Mouse (Mus musculus) urinary bladder, adult 2 months (tissue): Measurements from ENCODE around the gene F11. TPM values are rescaled to one million over a fixed set of nuclear protein-coding genes. Genes with fewer than 3 reads are reported as not detected.

ENCODE experiments used
- DNase-seq: peaks from one replicate; pipeline ENCODE4 v3.0.0; 2022; ENCODE audit warnings: low spot score
- polyA plus RNA-seq: library from polyadenylated mRNA; depleted of rRNA; stranded (reverse); fragments of >200 nt; gene quantifications from 2 replicates; pipeline ENCODE4 v1.2.3, GENCODE M21; 2012; rRNA removed

F11 gene
- polyA plus RNA-seq: not detected in 2 replicates

DNA sequence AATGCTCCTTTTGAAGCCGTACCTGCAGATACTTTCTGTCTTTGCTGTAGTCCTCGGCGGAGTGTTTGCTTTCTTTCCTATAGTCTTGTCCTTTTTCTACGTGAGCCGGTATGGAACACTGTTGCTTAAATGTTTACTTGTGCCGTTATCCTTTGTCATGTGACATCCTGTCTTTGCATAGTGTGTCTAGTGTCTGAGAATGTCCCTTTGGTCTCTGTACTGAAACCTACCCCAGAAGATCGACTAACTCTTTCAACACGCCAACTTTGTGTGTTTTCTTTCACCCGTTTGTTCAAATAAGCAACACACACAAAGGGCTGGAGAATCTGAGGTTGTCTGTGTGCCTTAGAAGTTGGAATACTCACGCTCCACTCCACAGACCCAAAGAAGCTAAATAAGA lies at the start of gene F11:
Gene F11 (minus strand): TSS at position 112 of the 400 bp plus-strand sequence.
- no peak for DNase-seq

DNA sequence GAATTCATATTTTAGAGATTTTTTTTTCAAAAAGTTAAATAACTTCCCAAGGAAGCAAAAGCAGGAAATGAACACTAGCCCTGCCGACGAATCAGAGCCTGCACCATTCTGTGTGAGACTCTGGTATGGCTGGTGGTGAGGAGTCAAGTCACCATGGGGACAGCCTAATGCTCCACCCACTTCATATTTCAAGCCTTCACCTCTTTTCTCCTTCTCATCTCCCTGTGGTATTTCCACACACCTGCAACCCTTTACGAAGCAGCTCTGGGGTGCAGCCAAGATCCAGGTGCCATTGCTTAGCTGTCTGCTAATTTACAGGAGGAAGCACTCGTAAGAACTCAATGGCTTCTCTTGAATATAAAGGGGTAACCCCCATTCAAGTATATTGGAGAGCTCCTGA lies 49.1 kb upstream of the F11 start:
- no peak for DNase-seq

DNA sequence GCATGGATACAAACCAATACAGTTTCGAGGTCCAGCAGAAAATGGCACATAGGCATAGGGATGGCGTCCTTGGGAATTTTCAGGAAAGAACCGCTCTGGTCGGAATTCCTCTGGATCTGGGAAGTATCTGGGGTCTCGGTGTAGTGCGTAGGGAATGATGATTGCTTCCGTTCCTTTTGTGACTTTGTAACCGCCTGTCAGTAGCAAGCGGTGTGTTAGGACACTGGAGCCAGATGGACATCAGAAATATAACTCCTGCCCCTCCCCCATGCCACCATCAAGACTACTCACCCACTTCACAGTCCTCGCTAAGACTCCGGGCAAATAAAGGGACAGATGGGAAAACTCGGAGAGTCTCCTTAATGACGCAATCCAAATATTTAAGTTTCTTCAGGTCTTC lies 46.5 kb upstream of the F11 start, which contains the start of gene Gm45753:
Gene Gm45753 (minus strand): TSS at position 101 of the 400 bp plus-strand sequence.
- no peak for DNase-seq

DNA sequence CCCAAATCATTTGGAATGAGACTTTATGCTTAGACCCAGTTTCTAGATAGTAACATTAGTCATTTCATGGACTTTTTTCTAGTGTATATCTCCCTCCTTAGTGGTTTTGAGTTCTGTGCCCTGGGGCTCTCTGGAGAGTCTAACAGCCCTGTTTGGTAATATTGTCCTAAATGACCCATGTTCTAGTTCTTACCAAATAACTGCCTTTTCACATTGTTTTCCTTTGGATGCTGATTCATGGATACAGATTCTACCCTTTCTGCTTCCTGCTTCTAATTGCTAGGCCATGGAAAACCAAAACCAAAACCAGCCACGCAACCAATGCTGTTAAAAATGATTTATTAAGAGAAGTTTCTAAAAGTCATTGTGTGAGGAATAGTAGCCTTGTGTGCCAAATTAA lies 43.6 kb upstream of the F11 start:
- DNase-seq: no peak

DNA sequence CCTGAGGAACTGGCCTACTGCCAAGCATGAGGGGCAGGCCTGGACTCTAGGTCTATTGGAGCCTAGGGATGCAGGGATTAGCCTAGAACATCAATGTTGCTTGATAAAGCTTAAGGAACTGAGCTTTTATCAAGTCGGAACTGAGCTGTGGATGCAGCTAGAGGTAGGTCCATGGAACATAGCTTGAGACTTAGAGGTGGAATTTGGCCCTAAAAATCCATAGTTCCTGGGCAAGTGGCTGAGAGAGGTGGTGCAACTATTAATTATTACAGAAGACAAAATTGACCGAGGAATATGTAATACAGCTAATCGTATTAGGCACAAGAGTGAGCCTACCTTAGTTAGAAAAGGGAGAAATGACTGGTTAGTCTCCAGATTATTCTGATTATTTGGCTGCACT lies 42.5 kb upstream of the F11 start:
- no peak for DNase-seq

DNA sequence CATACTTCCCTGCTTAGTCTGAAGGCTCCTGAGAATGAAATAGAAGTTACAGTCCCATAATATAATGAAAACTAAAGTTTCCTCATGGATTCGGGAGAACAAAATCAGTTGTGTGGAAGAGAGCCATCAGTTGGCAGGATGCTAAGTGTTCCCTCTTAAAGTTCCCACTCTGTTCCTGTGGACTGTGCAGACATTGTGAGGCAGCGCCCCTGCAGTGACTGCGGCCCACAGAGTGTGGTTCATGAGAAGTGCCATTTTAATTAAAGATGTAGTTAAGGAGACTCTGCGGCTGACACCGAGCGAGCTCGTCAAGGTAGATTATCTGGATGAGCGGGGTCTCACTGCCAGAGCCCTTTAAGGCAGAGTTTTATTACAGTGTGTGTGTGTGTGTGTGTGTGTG lies 40.6 kb upstream of the F11 start:
- no peak for DNase-seq

DNA sequence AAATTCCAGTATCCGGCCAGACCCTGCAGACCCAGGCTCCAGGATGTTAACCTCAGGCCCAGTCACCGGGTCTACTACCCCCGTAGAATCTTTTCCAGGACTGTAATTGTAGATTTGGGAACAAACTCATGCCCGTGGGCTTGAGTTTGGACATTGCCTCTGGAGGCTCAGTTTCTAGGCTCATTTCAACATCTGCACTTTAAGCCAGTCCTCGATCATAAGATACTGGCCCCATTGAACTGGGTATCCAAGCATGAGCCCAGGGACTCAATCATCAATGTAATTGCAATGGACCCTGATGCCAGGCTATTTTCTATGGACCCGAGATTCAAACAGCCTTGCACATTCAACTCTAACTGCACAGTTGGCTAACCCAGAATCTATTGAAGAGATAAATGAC lies 33.4 kb upstream of the F11 start:
- no peak for DNase-seq

- DNase-seq: no peak
Measured at GRCm38 (mm10) chr8:45294687-45295086, 32.9 kb upstream of the F11 start, which contains the start of gene Klkb1. TSS of gene Klkb1 (minus strand) at chr8:45294859.

DNA sequence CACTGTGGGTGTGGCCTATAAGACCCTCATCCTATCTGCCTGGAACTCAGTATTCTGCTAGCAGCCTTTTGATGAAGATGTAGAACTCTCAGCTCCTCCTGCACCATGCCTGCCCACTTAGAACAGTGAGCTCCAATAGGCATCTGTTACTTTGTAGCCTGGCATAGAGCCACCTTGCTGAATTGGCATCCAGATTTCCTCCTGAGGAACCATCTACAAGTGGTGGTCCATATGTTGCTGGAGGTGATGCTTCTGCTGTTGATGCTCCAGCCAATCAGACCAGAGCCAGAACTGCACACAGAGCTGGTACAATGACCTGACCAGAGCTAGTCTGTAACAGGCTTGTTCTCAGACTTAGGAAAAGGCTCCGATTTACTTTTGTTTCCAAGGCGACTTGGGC lies 30.0 kb upstream of the F11 start:
- DNase-seq: no peak

DNA sequence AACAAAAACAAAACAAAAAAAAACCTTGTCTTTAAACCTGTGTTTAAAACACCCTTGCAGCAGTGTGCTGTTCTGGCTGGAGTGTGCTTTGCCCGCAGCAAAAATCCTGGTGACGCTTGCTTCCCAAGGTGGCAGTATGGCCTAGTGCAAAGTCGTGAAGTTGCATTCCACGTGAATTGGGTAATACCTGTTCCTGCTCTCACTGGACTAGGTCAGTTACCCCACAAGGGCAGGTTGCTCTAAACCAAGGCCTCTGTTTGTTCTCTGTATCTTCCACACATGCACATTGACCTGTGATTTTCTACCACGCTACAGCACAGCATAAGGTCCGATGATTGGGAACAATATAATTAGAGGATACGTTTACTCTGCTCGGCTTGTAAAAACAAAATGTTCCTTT lies 19.8 kb upstream of the F11 start:
- no peak for DNase-seq

DNA sequence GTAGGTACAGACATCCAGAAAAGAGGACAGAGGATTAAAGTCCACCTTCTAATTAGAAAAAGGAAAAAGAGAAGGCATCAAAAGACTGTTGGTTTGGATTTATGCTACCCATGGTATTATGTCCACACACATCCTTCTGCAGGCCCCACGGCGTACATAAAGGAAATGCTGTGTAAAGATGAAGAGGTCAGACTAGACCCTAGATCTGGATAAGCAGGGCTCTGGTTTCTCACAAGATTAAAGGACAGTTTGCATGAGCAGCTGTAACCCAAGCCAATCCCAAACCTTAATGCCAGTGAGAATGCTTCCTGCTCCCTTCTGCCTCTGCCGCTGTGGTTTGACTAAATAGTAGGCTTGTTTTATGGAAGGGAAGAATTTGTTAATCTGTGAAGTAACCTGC lies 15.6 kb upstream of the F11 start:
- DNase-seq: no peak

DNA sequence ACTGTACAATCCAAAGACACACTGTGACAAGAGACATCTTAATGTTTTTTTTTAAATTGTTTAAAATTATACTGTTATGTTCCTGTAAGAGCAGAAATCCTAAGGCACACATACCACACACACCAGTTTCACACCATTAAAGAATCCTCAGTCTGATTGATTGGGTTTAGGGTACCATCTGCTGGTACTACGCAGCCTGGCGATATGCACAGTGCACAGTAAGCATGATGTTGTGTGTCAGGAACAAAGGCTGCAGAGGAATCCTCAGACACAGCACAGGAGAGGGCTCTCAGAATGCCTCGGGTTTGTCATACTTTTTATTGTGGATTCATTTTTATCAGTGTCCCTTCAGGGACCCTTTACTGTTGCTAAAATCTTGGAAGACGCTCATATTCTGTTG lies 12.5 kb upstream of the F11 start:
- no peak for DNase-seq

GRCm38 (mm10) chr8:45269056-45269455 lies 7.2 kb upstream of the F11 start:
- DNase-seq: no peak

- DNase-seq: no peak
Measured at GRCm38 (mm10) chr8:45268485-45268884, 6.7 kb upstream of the F11 start.

- DNase-seq: no peak
Measured at GRCm38 (mm10) chr8:45267611-45268391, 6.0 kb upstream of the F11 start.

DNA sequence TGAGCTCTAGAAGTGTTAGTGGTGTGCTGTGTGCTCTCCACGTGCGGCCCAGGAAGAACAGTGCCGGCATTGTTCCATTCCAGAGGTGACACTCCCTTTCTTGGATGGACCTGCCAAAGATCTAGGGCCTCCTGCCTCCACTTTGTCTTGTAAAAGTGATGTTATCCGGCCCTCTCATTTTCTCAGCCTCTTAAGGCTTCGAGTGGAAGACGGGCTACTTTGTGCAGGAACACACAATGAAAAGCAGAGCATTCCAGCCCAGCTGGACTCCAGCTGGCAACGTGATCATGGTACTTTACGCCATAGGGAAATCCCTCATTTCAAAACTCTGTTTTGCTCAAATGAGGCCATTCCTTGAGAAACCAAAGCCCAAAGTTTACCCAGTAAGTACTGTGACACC lies 5.2 kb upstream of the F11 start:
- DNase-seq: no peak

DNA sequence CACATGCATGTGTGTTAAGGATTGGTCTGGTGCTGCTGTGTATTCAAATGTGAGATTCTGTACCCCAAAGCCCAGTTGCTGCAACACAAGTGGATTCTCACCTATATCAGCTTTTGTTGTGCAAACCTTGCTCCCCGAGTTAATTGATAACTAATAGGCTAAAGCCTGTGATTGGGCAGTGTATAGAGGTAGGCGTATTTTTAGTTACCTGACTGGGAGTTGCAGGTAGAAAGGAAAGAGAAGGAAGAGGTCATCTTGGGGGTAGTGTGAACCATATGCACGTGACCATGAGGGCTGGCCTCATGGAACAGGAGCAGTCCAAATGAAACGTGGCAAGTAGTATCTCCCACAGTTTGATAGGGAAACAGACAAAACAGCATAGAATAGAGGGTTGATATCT lies 3.1 kb upstream of the F11 start:
- DNase-seq: no peak

DNA sequence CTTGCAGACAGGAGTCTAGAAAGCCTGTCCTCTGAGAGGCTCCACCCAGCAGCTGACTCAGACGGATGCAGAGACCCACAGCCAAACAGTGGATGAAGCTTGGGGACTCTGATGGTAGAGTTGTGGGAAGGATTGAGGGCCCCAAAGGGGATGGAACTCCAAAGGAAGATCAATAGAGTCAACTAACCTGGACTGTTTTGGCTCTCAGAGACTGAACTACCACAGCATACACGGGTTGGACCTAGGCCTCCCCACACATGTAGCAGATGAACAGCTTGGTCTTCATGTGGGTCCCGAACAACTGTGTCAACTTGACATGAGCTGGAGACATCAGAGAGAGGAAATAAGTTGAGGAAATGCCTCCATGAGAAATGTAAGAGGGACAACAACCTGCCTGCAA lies 1.0 kb upstream of the F11 start:
- no peak for DNase-seq

- DNase-seq: no peak
Measured at GRCm38 (mm10) chr8:45258421-45258820, 3.4 kb downstream of the F11 start.

- no peak for DNase-seq
Measured at GRCm38 (mm10) chr8:45255040-45255439, 6.8 kb downstream of the F11 start.

GRCm38 (mm10) chr8:45254194-45254842 lies 7.5 kb downstream of the F11 start:
- DNase-seq: no peak

DNA sequence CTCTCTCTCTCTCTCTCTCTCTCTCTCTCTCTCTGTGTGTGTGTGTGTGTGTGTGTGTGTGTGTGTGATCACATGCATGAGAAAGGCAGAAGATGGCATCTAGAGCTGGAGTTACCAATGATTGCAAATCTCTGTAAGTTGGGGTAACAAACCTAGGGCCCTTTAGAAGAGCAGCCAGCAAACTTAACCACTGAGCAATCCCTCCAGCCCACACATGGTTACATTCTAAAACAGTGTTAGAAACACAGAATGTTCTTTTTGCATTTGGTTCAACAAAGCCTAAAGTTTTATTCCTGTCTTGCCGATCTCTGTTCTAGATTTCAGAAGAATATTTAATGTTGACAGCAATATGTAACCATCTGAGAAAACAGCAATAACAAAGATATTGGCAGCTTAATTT lies 8.2 kb downstream of the F11 start:
- DNase-seq: no peak

GRCm38 (mm10) chr8:45253111-45253510 lies 8.7 kb downstream of the F11 start:
- DNase-seq: no peak
